Mouse (Mus musculus) heart, postnatal 25 days (tissue): Measurements from ENCODE around the gene Dchs2. TPM values are rescaled to one million over a fixed set of nuclear protein-coding genes. Genes with fewer than 3 reads are reported as not detected.
"Not testable (repeated sequence)": the region's sequence is repeated elsewhere in the genome, so short reads cannot be mapped to it uniquely, and the experiment has no call there.

Experiments used
- DNase-seq: peaks from one replicate; pipeline ENCODE4 v3.0.0; 2022; ENCODE audit warnings: low spot score
- intact Hi-C: fragments of 180-260 bp; cut with DNase I; formaldehyde crosslinking; loops from one replicate; pipeline ENCODE4 v1.15.1; 2025
- total RNA-seq, 2 experiments: library from RNA; stranded (reverse); gene quantifications; 2 replicates each; pipeline ENCODE4 v1.2.3; 2021

Gene Dchs2
- total RNA-seq, result under 1 TPM; 0.64 to 0.70 TPM

DNA sequence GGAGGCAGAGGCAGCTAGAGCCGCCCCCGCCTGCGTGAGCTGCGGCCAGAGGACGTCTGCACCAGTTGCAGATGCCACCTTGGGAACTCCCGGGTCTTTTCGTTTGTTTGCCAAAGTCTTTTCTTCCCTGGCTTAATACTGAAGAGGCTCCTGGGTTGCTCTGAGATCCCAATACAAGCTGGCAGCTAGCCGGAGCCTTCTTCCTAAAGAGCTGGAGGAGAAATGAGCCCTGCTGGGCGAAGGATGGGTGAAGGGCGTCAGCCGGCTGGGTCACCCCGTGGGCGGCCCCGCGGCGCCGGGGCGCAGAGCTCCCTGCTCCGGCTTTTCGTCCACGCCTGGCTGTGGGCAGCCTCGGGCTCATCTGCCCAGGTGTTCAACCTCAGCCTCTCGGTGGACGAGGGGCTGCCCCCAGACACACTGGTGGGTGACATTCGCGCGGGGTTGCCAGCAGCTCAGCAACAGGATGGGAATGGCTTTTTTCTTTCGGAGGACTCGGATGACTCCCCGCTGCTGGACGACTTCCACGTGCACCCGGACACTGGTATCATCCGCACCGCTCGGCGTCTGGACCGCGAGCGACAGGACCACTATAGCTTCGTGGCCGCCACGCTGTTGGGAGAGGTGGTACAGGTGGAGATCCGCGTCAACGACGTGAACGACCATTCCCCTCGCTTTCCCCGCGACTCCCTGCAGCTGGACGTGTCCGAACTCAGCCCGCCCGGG is at the start of gene Dchs2:
TSS of gene Dchs2 (plus strand) at position 223 of the 723 bp plus-strand sequence.
- intact Hi-C loops, result no loop called here
- no peak for DNase-seq

- no peak for DNase-seq
- intact Hi-C loops, result loop anchor here (1.0 kb wide), 1 partner anchor 81 kb away; no protein-coding TSS in a partner anchor
Observed at GRCm38 (mm10) chr3:83080567-83081055, 47.1 kb upstream of the Dchs2 start.

DNA sequence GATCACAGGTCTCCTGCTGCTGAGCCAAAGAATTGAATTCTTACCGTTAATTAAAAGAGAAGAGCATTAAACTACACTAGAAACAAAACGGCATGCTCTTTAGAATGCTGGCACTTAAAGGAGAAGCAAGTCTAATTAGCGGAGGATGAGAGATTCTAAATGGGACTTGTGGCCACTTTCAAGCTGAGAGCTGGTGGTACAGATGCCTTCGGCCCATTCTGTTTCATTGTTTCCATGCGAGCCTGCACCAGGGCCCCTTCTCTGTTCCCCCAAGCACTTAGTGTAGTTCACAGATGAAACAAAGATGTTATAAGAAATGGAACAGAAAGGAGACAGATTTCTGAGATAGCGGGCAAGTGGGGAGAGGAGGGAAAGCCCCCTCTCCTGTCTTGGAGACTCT is 30.2 kb upstream of the Dchs2 start:
- intact Hi-C loops, result no loop called here
- no peak for DNase-seq

GRCm38 (mm10) chr3:83098546-83099034 is 29.2 kb upstream of the Dchs2 start:
- intact Hi-C loops, result no loop called here
- no peak for DNase-seq

DNA sequence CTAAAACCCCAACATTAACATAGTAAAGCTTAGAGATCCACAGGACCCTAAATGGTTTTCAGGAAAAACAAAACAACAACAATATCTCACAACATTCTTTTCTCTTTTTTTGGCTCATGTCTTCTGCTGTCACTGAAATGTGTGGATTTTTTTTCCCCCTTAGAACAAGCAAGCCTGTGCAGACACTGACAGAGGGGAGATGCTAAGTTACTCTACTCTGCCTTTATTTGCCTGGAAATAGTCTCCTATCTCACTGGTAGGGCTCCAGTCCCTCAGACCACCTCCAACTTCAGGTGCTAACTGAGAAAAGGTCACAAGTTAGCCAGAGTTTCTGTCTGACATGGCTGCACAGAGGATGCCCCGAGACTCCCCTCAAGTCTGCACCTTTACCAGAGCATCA is 28.6 kb upstream of the Dchs2 start:
- intact Hi-C loops, result no loop called here
- DNase-seq, result no peak

GRCm38 (mm10) chr3:83099651-83100050 is 28.1 kb upstream of the Dchs2 start:
- intact Hi-C loops, result no loop called here

GRCm38 (mm10) chr3:83102286-83102685 is 25.5 kb upstream of the Dchs2 start:
- DNase-seq, result no peak
- intact Hi-C loops, result no loop called here

More at GRCm38 (mm10) chr3:83099651-83100050, 28.1 kb upstream of the Dchs2 start:
- no peak for DNase-seq

- DNase-seq, result no peak
- intact Hi-C loops, result loop anchor here (1.0 kb wide), 2 partner anchors 112 to 163 kb away; no protein-coding TSS in a partner anchor
Observed at GRCm38 (mm10) chr3:83110163-83110562, 17.6 kb upstream of the Dchs2 start.

- intact Hi-C loops, result no loop called here
- DNase-seq, result no peak
Observed at GRCm38 (mm10) chr3:83111485-83112261, 16.1 kb upstream of the Dchs2 start.

GRCm38 (mm10) chr3:83112869-83113268 is 14.9 kb upstream of the Dchs2 start:
- DNase-seq, result no peak
- intact Hi-C loops, result no loop called here

- DNase-seq, result no peak
- intact Hi-C loops, result no loop called here
Observed at GRCm38 (mm10) chr3:83114946-83115345, 12.8 kb upstream of the Dchs2 start.

DNA sequence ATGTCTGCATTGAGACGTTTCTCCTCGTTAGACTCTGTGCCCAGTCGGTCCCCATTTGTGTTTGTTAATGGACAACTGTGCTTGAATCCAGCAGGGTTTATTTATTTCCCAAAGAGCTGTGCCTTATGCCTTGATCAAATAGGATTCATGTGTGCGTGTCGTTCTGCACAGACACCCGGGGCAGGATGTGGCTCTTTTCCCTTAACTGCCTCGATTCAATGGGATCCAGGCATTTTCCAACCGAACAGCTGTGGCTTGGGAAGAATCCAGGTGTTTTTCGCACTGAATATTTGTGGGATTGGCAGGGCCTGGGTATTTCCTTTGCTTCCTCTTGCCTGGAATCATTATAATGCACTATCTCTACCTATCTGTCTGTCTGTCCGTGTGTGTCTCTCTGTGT is 10.2 kb upstream of the Dchs2 start:
- intact Hi-C loops, result no loop called here
- no peak for DNase-seq

DNA sequence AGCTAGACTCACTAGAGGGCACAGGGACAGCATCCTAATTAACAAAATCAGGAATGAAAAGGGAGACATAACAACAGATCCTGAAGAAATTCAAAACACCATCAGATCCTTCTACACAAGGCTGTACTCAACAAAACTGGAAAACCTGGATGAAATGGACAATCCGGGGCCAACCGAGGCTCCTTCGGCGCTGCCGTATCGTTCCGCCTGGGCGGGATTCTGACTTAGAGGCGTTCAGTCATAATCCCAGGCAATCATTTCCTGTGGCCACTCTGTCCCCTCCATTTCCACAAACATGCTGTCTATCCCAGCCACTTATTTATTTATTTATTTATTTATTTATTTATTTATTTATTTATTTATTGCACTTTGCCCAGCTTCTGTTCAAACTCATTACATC is 3.8 kb upstream of the Dchs2 start:
- DNase-seq, intact Hi-C loops: not testable (repeated sequence)

- intact Hi-C loops, result no loop called here
- DNase-seq, result no peak
Observed at GRCm38 (mm10) chr3:83127088-83127725, 541 bp upstream of the Dchs2 start.

DNA sequence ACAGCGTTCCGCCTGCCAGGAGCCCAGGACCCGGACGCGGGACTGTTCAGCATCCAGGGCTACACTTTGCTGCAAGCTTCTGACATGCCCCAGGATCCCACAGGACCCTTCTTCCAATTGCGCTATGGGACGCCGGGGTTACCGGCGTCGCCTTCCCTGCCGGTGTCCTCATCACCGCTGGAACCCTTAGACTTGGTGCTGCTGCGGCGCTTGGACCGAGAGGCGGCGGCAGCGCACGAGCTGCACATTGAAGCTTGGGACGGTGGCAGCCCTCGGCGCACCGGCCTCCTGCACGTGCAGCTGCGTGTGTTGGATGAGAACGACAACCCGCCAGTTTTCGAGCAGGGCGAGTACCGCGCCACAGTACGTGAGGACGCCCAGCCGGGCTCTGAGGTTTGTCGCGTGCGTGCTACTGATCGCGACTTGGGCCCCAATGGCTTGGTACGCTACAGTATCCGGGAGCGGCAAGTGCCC is 738 bp downstream of the Dchs2 start:
- intact Hi-C loops, result no loop called here
- no peak for DNase-seq

DNA sequence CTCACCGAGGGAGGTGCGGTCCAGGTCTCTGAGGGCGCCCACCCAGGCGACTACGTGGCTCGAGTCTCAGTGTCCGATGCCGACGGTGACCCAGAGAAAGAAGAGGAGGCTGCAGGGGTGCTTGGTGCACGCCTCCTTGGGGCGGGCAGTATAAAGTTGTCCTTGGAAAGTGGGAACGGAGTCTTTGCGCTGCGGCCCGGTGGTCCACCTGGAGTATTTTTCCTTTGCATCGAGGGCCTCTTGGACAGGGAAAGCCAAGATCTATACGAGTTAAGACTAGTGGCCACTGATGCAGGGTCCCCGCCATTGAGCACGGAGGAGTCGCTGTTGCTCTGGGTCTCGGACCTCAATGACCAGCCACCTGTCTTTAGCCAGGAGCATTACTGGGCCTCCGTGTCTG is 1.4 kb downstream of the Dchs2 start:
- no peak for DNase-seq
- intact Hi-C loops, result no loop called here

- intact Hi-C loops, result no loop called here
- no peak for DNase-seq
Observed at GRCm38 (mm10) chr3:83136413-83136812, 8.7 kb downstream of the Dchs2 start.

DNA sequence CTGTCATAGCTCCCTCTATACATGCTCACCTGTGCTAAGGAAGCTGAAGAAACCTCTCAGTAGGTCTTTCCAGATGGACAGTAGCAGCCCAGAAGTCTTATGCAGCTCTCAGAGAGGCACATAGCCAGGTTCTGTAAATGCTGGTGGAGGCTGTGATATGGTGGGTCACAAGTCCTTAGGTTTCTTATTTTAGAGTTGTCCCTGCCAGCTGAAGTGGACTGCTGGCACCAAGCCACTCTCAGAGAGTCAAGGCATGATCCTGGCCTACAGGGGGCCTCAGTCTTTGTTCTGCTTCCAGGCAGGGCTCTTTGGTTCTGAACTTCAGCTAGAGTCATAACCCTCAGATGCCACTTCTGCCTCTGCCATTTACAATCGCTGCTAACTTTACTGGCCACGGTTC is 11.1 kb downstream of the Dchs2 start:
- intact Hi-C loops, result no loop called here
- DNase-seq, result no peak

GRCm38 (mm10) chr3:83145610-83146009 is 17.9 kb downstream of the Dchs2 start:
- intact Hi-C loops, result no loop called here
- DNase-seq, result no peak

- intact Hi-C loops, result no loop called here
- DNase-seq, result no peak
Observed at GRCm38 (mm10) chr3:83147273-83148054, 19.7 kb downstream of the Dchs2 start.
